Mouse (Mus musculus) midbrain, embryonic 14.5 days (tissue): ENCODE results near the gene Mgat4c. TPM values are rescaled to one million over a fixed set of nuclear protein-coding genes. Genes with fewer than 3 reads are reported as not detected.
A peak's percentile ranks its signal among the peaks of the same experiment; 100 is the strongest.
"Not testable (repeated sequence)": the region's sequence is repeated elsewhere in the genome, so short reads cannot be mapped to it uniquely, and the experiment has no call there.

Experiments
- ATAC-seq: fragments of 200-750 bp; cut with Nextera tagmentation; 2 replicates; pipeline ENCODE4 v1.8.0; 2017; ENCODE audit warnings: moderate number of reproducible peaks, moderate library complexity; ENCODE audit not compliant: low FRiP score, low TSS enrichment
- DNase-seq: peaks from one replicate; pipeline ENCODE4 v3.0.0-alpha.2; 2015
- H3K27ac ChIP-seq: fragments of 300-500 bp; sonication (generic); replicated peaks from 2 replicates; pipeline ENCODE4 v1.5.1; 2014; ENCODE audit warnings: mild to moderate bottlenecking, low read depth, low read length, moderate library complexity
- H3K27me3 ChIP-seq: fragments of 300-500 bp; sonication (generic); 2 replicates; pipeline ENCODE4 v1.6.1; 2014; ENCODE audit warnings: low read length, control low read depth, mixed read lengths; ENCODE audit not compliant: control insufficient read depth, insufficient read depth
- H3K36me3 ChIP-seq: fragments of 300-500 bp; sonication (generic); 2 replicates; pipeline ENCODE4 v1.6.1; 2014; ENCODE audit warnings: low read length, control low read depth; ENCODE audit not compliant: control insufficient read depth, insufficient read depth
- H3K4me1 ChIP-seq: fragments of 300-500 bp; sonication (generic); 2 replicates; pipeline ENCODE4 v1.6.1; 2014; ENCODE audit warnings: mild to moderate bottlenecking, antibody characterized with exemption, low read length, control low read depth; ENCODE audit not compliant: control insufficient read depth, insufficient read depth
- H3K4me2 ChIP-seq: fragments of 300-500 bp; sonication (generic); 2 replicates; pipeline ENCODE4 v1.6.1; 2014; ENCODE audit warnings: mild to moderate bottlenecking, low read length, moderate library complexity
- H3K4me3 ChIP-seq: fragments of 300-500 bp; sonication (generic); replicated peaks from 2 replicates; pipeline ENCODE4 v1.5.1; 2014; ENCODE audit warnings: low read depth, low read length
- H3K9ac ChIP-seq: fragments of 300-500 bp; sonication (generic); replicated peaks from 2 replicates; pipeline ENCODE4 v1.6.1; 2014; ENCODE audit warnings: mild to moderate bottlenecking, low read length, moderate library complexity
- H3K9me3 ChIP-seq: fragments of 300-500 bp; sonication (generic); 2 replicates; pipeline ENCODE4 v1.6.1; 2016; ENCODE audit warnings: low read length, control low read depth, mixed read lengths; ENCODE audit not compliant: control insufficient read depth
- WGBS: fragments of 180-500 bp; shearing (Covaris S2); extraction: QIAGEN DNeasy Blood & Tissue Kit; methylation state at CpG from one replicate; pipeline ENCODE4 v1.1.7; 2014; 5-methylcytosine and 5-hydroxymethylcytosine counted together
- polyA plus RNA-seq: library from polyadenylated mRNA; unstranded; fragments of >200 nt; fragmentation: Nextera tagmentation; extraction: Ambion mirVana; gene quantifications from 2 replicates; pipeline ENCODE4 v1.2.1, GENCODE M21; 2014

Mgat4c gene
- polyA plus RNA-seq, 1 experiment from 2014 or later: 51.8 TPM

DNA sequence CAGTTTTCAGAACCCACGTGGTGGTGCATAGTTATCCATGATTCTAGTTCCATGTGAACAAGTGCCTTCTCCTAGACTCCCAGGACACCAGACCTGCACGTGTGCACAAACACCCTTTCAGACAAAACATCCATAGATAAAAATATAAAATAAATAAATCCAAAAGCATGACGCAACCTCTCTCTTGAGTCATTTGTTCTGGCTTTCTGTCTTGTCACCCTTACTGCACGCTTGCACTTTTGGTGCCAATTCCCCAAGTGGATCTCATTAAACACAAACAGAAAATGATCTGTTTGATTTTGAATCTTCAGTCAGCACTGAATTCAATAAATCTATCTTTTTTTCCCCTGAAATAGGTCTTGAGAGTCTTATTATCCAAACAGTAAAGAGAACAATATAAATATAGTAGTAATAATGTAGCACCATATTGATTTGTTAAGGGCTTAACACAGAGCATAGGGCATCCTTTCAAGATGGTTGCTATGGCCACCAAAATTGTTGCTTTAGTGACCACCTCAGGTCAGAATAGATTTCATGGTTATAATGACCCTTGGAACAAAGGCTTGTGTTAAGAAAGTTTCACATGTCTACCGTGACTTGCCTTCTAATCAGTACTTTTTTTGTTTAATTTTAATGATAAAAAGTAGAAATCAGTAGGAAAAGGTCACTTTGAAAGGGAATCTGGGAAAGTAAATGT lies 684.5 kb downstream of the Mgat4c start:
- no peaks in the 10 kb centered on the region for H3K36me3 ChIP-seq

DNA sequence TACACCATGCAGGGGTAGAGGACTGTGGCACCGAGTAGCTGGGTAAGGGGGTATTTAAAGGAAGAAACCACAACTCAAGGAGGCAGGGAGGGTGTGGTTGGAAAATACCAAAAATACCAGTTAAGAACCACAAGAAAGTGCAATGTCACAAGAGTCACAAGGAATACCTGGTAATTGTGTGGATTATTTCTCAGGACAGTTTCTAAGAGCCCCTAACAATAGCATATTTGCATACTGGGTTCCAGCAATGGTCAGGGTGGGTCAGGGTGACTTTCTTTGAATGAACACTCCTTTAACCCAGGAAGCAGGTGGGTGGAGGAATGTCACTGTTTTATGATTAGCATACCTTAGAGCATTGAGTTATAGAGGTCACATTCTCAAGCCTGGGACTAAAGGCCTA lies 689.3 kb downstream of the Mgat4c start:
- Histone ChIP-seq H3K4me2 (no peak overlapping the region), H3K36me3 (no peaks in the 10 kb centered on the region), H3K4me3 (no peak overlapping the region), H3K4me1 (no peaks in the 10 kb centered on the region), H3K27ac (no peak overlapping the region), H3K27me3 (no peaks in the 10 kb centered on the region), H3K9ac (no peak overlapping the region), H3K9me3 (no peaks in the 10 kb centered on the region)
- no peak for ATAC-seq
- no peak for DNase-seq
- WGBS: 97% methylated on average over 1 of the region's 1 CpGs

More for the DNA sequence above, 684.5 kb downstream of the Mgat4c start:
- Histone ChIP-seq H3K4me2 (no peak overlapping the region), H3K9ac (no peak overlapping the region), H3K4me1 (no peaks in the 10 kb centered on the region), H3K27me3 (no peaks in the 10 kb centered on the region), H3K4me3 (no peak overlapping the region), H3K9me3 (no peaks in the 10 kb centered on the region), H3K27ac (no peak overlapping the region)
- WGBS: 45% methylated on average over 5 of the region's 5 CpGs
- ATAC-seq (no peak), DNase-seq (peak; percentile 12)

DNA sequence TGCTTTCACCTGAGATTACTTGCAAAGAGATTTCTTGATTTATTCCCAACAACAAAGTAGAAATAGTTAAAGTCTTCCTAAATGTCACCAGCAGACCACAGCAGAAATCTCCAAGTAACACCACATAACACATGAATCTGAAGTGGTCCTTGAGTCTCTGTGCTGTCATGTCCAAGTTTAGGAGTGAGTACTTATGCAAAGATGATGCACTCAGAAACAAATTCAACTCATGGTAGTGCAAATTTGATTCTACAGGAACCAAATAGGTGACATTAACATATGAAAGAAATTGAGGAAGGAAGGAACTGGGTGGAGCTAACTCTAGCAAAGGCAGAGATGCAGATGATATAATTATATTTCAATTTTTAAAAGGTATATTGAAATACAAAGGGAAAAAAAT lies 690.8 kb downstream of the Mgat4c start:
- no peaks in the 10 kb centered on the region for H3K27me3 ChIP-seq
- no peak for DNase-seq

DNA sequence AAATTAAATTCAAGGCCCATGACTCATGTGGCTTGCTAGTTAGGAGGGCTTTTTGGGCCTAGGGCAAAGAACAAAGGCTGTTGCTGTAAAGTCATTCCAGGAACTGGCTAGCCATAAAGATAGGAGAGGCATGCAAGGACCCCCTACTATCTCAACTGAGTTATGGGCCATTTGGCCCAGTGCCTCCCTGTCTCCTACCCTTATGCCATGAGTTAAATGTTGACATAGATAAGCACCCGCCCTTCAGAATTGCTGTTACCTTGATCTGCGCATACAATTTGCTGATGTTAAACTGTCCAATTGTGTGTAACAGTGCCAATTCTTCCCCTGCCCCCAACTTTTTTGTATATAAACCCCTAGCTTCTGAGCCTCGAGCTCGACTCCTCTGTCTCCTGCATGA lies 692.8 kb downstream of the Mgat4c start:
- ATAC-seq: no peak
- no peaks in the 10 kb centered on the region for H3K27me3 ChIP-seq
- 90% methylated on average over 4 of the region's 4 CpGs for WGBS
- H3K27ac ChIP-seq: no peak overlapping the region
- H3K4me3 ChIP-seq: no peak overlapping the region
- no peaks in the 10 kb centered on the region for H3K36me3 ChIP-seq
- no peaks in the 10 kb centered on the region for H3K4me1 ChIP-seq
- no peak overlapping the region for H3K4me2 ChIP-seq
- DNase-seq: no peak
- H3K9me3 ChIP-seq: no peaks in the 10 kb centered on the region
- H3K9ac ChIP-seq: no peak overlapping the region

More for the DNA sequence above, 690.8 kb downstream of the Mgat4c start:
- no peak overlapping the region for H3K9ac ChIP-seq
- no peak overlapping the region for H3K4me2 ChIP-seq
- H3K4me3 ChIP-seq: no peak overlapping the region
- no peaks in the 10 kb centered on the region for H3K9me3 ChIP-seq
- no peaks in the 10 kb centered on the region for H3K4me1 ChIP-seq
- H3K36me3 ChIP-seq: no peaks in the 10 kb centered on the region
- no peak overlapping the region for H3K27ac ChIP-seq
- no peak for ATAC-seq

DNA sequence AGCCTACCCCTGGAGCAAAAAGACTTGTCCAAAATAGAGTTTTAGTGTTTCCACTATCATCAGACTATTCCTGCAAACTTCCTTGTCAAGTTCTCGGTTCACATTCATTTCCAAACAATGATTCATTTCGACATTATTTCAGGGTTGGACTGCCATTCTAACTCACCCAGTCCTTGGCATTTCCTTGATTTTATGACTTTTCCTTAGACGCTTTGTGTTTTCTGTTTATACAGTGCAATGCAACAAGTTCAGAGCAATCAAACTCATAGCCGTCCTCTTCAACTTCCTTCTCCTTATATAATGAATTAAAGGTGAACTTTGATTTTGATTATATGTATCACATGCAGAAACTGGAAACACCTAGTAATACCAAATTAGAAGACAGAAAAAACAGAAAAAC lies 696.1 kb downstream of the Mgat4c start:
- Histone ChIP-seq H3K36me3 (no peaks in the 10 kb centered on the region), H3K4me2 (no peak overlapping the region), H3K27ac (no peak overlapping the region), H3K4me3 (no peak overlapping the region), H3K27me3 (no peaks in the 10 kb centered on the region), H3K9me3 (no peaks in the 10 kb centered on the region), H3K9ac (no peak overlapping the region), H3K4me1 (no peaks in the 10 kb centered on the region)
- no peak for ATAC-seq
- no peak for DNase-seq
- WGBS: 93% methylated on average over 4 of the region's 4 CpGs

DNA sequence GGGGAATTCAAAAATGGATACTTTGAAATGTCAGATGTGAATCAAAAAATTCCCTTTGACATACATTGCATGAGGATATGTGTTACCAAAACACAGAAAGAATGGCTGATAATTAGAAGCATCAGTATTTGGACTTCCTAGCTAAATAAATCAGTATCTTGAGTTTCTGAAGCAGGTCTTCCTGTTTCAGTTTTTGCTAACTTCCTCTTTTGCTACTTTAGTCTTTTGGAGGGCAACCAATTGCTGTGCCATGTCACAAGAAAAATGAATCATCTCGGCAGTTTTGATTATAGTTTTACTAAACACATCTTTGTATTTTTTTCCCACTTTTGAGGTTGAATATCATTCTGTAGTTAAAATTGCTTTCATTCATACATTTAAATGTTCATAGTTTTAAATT lies 707.9 kb downstream of the Mgat4c start:
- H3K36me3 ChIP-seq: no peaks in the 10 kb centered on the region
- ATAC-seq: no peak
- no peak overlapping the region for H3K9ac ChIP-seq
- H3K4me1 ChIP-seq: no peaks in the 10 kb centered on the region
- 98% methylated on average over 1 of the region's 1 CpGs for WGBS
- H3K4me2 ChIP-seq: no peak overlapping the region
- H3K27ac ChIP-seq: no peak overlapping the region
- H3K27me3 ChIP-seq: no peaks in the 10 kb centered on the region
- no peak for DNase-seq
- H3K4me3 ChIP-seq: no peak overlapping the region
- no peaks in the 10 kb centered on the region for H3K9me3 ChIP-seq

DNA sequence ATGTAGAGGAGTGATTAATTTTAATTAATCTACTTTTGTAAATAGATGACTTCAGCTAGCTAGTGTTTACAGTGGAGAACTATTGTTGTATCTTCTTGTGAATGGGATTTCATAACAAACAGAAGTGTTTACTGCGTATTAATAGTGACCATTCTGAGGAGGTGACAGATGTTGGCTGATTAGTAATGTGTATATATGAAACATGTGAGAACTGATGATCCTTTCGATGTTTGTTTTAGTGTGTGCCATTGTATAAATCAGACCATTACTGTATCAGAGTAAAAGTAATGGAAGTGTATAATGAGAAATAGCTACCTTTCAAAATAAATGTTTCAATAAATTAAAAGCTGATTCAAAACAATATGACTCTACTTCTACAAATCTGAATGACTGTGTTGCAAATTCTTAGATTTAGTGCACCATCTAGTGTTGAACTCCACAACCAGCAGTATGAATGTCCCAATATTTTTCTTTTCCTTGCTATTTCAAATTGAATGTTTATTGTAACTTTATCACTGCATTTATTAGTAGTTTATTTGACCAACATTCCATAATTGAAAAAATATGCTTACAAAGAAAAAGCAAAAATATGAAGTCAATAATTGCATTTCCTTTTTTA lies 736.5 kb downstream of the Mgat4c start:
- Histone ChIP-seq H3K4me2 (no peak overlapping the region), H3K4me1 (no peaks in the 10 kb centered on the region), H3K9ac (no peak overlapping the region), H3K36me3 (no peaks in the 10 kb centered on the region), H3K27ac (no peak overlapping the region), H3K4me3 (no peak overlapping the region), H3K27me3 (no peaks in the 10 kb centered on the region), H3K9me3 (no peaks in the 10 kb centered on the region)
- peak; percentile 73 for DNase-seq
- WGBS: 84% methylated on average over 2 of the region's 2 CpGs
- ATAC-seq: peak; percentile 40; the same call in 1 of the 2 replicates

DNA sequence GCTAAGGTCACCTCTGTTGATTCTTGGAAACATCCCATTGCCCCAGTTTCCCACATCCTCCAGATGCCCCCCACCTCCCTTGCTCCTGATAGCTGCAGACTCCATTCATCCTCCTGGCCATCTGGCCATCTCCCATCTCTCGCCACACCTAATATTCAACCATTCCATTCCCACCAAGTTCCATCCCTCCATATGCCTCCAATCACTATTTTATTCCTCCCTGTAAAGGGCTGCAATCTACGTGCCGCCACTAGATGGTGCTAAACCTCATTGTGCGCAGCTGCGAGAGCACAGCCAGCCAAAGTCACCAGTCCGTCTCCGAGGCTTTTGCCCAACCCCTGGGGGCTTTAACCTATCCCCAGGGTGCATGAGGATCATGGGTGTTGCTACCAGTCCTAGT lies 753.8 kb downstream of the Mgat4c start:
- not testable (repeated sequence) for DNase-seq, H3K4me3 ChIP-seq, H3K9me3 ChIP-seq, H3K27ac ChIP-seq, H3K36me3 ChIP-seq, H3K9ac ChIP-seq, H3K4me1 ChIP-seq, H3K27me3 ChIP-seq
- 0 out of 2 replicates have a peak, but pooled peaks have one; percentile 50 for ATAC-seq
- 6% methylated on average over 5 of the region's 7 CpGs for WGBS
- H3K4me2 ChIP-seq: peak overlapping the region; percentile 24; the same call in 1 of the 2 replicates

DNA sequence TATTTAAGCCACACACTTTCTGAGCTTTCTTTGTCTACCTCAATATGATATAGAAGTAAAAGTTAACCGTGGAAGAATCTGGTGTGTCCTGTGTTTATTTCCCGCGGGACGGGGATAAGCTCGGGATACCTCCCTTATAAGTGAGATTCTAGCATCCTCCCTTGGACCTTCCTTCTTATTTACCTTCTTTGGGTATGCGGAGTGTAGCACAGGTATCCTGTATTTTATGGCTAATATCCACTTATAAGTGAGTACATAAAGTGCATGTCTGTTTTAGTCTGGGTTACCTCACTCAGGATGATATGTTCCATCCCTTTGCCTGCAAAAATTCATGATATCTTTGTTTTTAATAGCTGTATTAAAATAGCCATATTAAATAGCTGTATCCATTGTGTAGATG lies 754.2 kb downstream of the Mgat4c start:
- H3K27me3 ChIP-seq, H3K36me3 ChIP-seq, H3K9ac ChIP-seq, H3K27ac ChIP-seq, H3K9me3 ChIP-seq, DNase-seq, H3K4me3 ChIP-seq, H3K4me1 ChIP-seq, ATAC-seq: not testable (repeated sequence)
- H3K4me2 ChIP-seq: peak overlapping the region; percentile 24; the same call in 1 of the 2 replicates
- WGBS: 45% methylated on average over 6 of the region's 6 CpGs
